Mouse (Mus musculus) gastrocnemius, postnatal 4 days (tissue): ENCODE data around the gene Tyw3. TPM values are rescaled to one million over a fixed set of nuclear protein-coding genes. Genes with fewer than 3 reads are reported as not detected.
"Not testable (repeated sequence)": the region's sequence is repeated elsewhere in the genome, so short reads cannot be mapped to it uniquely, and the experiment has no call there.

ENCODE experiments used
- DNase-seq, 2 experiments: peaks; one replicate each; pipeline ENCODE4 v3.0.0; 2021 to 2022; ENCODE audit warnings: low spot score in 2 of 2, mixed read lengths in 2 of 2
- long read RNA-seq, 2 experiments: library from polyadenylated mRNA; stranded (forward); transcript quantifications; one replicate each; pipeline ENCODE4 v2.0.0; 2021
- total RNA-seq, 2 experiments: library from RNA; stranded (reverse); gene quantifications; 2 replicates each; pipeline ENCODE4 v1.2.3; 2021

Gene Tyw3
- total RNA-seq, result 1 to 10 TPM; 5.2 to 5.7 TPM
- long read RNA-seq, experiment 1, full-length matches to known transcripts, result 1 of 1 reads
- long read RNA-seq, experiment 1, partial matches to known transcripts, result 0 of 1 reads
- long read RNA-seq, experiment 1, other reads (novel, unspliced or antisense), result 0 of 1 reads
- long read RNA-seq, experiment 2, full-length matches to known transcripts, result 1 of 1 reads
- long read RNA-seq, experiment 2, partial matches to known transcripts, result 0 of 1 reads
- long read RNA-seq, experiment 2, other reads (novel, unspliced or antisense), result 0 of 1 reads

- peak; percentile 97 to 99 for DNase-seq
Measured at GRCm38 (mm10) chr3:154596934-154597554, at the start of gene Tyw3. TSS of gene Tyw3 (minus strand) at chr3:154597104.

- DNase-seq, result no peak
Measured at GRCm38 (mm10) chr3:154633091-154633490, 36.2 kb upstream of the Tyw3 start.

- DNase-seq, result not testable (repeated sequence)
Measured at GRCm38 (mm10) chr3:154631281-154631680, 34.4 kb upstream of the Tyw3 start.

- DNase-seq, result no peak
Measured at GRCm38 (mm10) chr3:154628284-154628683, 31.4 kb upstream of the Tyw3 start.

GRCm38 (mm10) chr3:154616106-154616505 is 19.2 kb upstream of the Tyw3 start:
- no peak for DNase-seq

- no peak for DNase-seq
Measured at GRCm38 (mm10) chr3:154615304-154615703, 18.4 kb upstream of the Tyw3 start.

- DNase-seq, result no peak
Measured at GRCm38 (mm10) chr3:154614771-154615170, 17.9 kb upstream of the Tyw3 start.

GRCm38 (mm10) chr3:154611888-154612287 is 15.0 kb upstream of the Tyw3 start:
- no peak for DNase-seq

- DNase-seq, result no peak
Measured at GRCm38 (mm10) chr3:154607896-154608295, 11.0 kb upstream of the Tyw3 start.

GRCm38 (mm10) chr3:154604871-154605270 is 8.0 kb upstream of the Tyw3 start:
- no peak for DNase-seq

- no peak for DNase-seq
Measured at GRCm38 (mm10) chr3:154602141-154602540, 5.2 kb upstream of the Tyw3 start.

- DNase-seq, result no peak
Measured at GRCm38 (mm10) chr3:154597561-154597960, 657 bp upstream of the Tyw3 start.

GRCm38 (mm10) chr3:154596488-154596933 is 393 bp downstream of the Tyw3 start, which contains the start of gene Cryz:
TSS of gene Cryz (plus strand) at chr3:154596711.
- peak; percentile 83 to 90 for DNase-seq

- no peak for DNase-seq
Measured at GRCm38 (mm10) chr3:154594156-154594555, 2.7 kb downstream of the Tyw3 start.

GRCm38 (mm10) chr3:154593596-154593995 is 3.3 kb downstream of the Tyw3 start:
- DNase-seq, result no peak

- no peak for DNase-seq
Measured at GRCm38 (mm10) chr3:154591621-154592020, 5.3 kb downstream of the Tyw3 start.

GRCm38 (mm10) chr3:154590971-154591370 is 5.9 kb downstream of the Tyw3 start:
- DNase-seq, result no peak

- DNase-seq, result no peak
Measured at GRCm38 (mm10) chr3:154584351-154584750, 12.6 kb downstream of the Tyw3 start.

- no peak for DNase-seq
Measured at GRCm38 (mm10) chr3:154577895-154578294, 19.0 kb downstream of the Tyw3 start.

GRCm38 (mm10) chr3:154573666-154574065 is 23.2 kb downstream of the Tyw3 start:
- no peak for DNase-seq

GRCm38 (mm10) chr3:154572341-154572972 is 24.4 kb downstream of the Tyw3 start:
- DNase-seq, result peak; percentile 37 to 71

- DNase-seq, result peak in 1 of 2 experiments; percentile 50
Measured at GRCm38 (mm10) chr3:154570786-154571185, 26.1 kb downstream of the Tyw3 start.
